Mouse (Mus musculus) frontal cortex, adult 2 months (tissue): ENCODE results near the gene Msrb2. TPM values are rescaled to one million over a fixed set of nuclear protein-coding genes. Genes with fewer than 3 reads are reported as not detected.

ENCODE experiments used
- DNase-seq, 2 experiments: peaks; one replicate each; pipeline ENCODE4 v3.0.0; 2022; ENCODE audit warnings: low spot score in 1 of 2; ENCODE audit errors: extremely low spot score in 1 of 2
- polyA plus RNA-seq: library from polyadenylated mRNA; depleted of rRNA; stranded (reverse); fragments of >200 nt; gene quantifications from 2 replicates; pipeline ENCODE4 v1.2.3, GENCODE M21; 2012; rRNA removed

Msrb2 gene
- 40.2 and 44.4 TPM in 2 replicates for polyA plus RNA-seq

DNA sequence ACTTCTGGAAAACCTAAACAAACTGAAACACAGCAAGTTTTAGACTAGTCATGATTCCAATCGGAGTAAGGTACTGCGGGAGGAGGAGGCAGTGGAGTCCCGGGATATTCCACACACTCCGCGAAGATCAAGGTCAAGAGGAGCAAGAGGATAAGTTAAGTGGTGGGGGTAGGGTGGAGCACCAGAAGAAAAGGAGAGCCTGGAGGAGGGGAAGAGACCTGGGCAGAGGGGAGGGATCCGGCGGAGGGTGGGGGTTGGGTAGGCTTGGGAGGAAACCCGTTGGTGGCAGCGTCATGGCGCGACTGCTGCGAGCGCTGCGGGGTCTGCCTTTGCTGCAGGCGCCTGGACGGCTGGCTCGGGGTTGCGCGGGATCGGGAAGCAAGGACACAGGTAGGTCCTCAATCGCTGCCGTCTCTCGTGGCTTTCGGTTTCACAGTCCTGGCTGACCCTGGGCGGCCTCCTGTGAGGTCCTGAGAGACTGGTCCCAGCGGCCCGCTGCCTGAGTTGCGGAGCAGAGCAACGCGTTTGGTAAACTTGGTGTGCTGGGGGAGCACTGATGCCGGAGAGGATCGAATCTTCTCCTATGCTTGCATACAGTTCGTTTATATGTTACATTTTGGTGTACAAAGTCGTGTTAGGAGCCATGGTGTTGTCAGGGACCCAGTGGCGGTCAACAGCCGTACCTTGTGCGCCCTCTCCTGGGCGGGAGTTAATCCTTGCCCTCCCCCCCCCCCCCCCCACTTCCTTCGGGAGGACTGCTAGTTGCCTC, at the start of gene Msrb2:
Gene Msrb2 (plus strand): TSS at position 51 of the 769 bp plus-strand sequence.
- peak; percentile 24 to 74 for DNase-seq

DNA sequence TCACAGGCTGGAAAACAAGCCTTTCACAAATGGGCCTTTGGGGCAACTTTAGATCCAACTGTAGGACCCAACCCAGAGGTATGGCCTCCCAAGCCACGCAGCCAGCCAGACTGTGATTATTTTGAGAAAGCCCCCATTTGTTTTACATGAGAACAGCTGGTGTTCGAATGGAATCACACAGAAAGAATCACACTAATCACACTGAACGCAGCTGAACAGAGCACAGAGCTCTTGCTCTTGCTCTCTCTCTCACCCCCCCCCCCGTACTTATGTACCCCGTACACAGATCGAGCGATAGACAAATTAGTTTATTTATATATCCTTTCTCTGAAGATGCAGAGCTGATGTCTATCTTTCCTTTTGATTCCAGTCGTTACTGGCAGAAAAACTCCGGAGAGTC, 48.8 kb upstream of the Msrb2 start:
- DNase-seq = no peak

DNA sequence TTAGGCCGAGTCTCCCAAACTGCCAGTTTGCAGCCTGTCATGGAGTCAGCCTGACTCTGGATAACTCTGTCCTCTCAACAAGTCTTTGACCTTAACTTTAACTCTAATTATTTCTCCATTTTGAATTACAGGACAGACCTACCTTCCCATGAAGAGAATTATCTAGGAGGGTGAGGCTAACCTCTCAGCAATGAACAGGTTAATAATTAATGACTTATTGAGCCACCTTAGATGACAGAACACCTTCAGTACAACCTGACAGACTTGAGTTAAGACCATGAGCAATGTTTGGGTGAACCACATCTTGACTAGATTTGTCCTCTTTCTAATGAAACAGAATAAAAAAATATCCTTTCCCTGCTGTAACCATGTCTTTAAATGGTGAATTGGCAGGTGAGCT, 44.9 kb upstream of the Msrb2 start:
- no peak for DNase-seq

DNA sequence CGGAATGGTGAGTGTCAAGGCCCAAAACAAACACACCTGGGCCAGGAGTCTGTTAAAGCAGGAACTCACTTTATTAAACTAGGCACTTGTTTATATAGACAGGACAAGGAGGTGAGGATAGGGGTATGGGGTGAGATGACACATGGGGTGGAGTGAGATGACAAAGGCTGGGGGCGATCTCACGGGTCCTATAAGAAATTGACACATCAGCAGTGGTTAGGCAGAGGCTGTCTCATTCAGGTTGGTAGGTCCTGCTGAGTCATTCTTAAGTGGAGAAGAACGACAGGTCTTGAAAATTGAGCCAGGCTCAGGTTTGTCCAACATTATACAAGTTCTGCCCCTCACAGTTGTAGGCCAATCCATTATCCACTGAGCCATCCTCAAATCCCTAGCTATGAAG, 43.4 kb upstream of the Msrb2 start:
- DNase-seq = no peak

DNA sequence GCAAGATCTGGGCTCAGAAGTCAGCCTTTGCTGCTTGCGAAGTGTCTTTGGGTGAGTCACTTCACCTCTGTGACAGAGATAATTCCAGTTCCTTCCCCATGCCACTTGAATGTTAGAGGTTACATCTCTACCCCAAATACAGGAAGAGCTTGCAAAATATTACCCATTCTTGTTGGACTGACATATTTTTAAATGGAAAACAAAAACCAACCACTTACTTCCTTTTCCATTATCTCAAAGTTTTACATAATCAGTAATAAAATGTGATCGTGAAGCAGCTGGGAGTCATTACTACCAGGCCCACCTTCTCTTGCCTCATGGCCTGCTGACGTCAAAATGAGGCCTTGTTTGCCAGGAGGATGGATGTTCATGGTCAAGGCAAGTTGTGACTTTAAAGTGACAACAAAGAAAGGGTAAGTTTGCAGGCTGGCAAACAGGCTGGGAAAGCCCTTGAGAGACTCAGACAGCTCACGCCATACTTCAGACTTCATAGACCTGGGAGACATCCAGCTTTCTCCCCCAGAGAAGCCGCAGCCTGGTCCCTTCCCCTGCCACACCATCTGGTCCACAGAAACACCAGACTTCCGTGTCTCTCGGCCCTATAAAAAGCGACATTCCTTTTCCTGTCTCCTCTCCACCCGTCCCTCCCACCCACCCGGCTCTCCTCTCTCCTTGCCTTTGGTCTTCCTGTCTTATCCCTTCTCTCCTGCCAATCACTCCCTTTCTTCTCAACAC, 27.2 kb upstream of the Msrb2 start:
- DNase-seq = peak; percentile 55 to 79

DNA sequence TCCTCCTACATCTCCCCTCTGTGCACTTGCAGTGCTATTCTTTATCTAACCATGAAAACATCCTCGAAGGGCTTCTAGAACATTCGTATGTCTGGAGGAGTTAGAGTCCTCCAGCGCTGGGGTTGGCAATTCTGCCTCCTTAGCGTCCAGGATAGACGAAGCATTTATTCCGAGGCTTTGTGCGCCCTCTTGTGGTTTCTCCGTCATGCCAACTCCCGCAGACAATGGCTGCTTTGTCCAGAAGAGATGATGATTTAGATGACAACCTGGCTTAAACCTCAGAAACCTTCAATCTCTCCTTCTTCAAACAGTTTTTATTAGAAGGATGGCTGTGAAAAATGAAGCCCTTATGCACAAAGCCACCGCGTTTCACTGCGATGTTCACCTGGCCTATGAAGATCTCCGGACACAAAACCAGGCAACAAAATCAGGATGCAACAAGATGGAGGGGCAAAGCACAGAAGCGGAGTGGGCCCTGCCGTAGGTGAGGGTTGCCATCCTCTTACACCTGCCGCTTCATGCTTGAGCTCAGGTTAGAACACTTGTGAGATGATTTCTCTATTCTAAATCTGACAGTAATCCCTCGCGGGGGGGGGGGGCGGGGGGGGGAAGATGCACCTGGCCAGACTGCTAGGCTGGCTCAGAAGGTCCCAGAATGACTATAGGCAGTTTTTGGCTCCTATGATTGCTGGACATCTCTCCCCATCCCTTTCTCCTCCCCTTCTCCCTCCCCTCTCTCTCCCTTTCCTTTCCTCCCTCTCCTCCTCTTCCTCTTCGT, 26.4 kb upstream of the Msrb2 start:
- peak; percentile 86 to 97 for DNase-seq

DNA sequence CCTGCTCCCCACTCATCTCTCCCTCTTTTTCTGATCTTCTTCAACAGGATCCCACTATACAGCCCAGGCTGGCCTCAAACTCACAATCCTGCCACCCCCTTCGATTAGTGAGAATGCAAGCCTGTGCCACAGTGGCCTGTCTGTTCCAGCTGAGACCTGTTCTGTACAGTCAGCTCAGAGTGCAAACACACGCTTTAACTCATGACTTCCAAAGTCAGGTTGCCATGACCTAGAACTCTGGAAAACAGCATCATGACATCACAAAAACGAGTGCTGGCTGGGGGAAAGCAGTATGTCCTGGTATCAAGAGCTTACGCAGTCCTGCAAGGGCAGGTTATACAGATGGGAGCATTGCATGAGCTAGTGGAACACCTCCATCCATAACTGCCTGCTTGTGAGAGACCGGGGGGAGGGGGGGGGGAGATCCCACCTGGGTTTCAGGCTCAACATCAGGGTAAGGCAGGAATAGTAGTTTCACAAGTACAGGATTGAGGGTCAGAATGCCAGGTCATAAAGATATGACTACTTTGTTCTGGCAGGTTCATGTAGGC, 25.8 kb upstream of the Msrb2 start:
- no peak for DNase-seq

DNA sequence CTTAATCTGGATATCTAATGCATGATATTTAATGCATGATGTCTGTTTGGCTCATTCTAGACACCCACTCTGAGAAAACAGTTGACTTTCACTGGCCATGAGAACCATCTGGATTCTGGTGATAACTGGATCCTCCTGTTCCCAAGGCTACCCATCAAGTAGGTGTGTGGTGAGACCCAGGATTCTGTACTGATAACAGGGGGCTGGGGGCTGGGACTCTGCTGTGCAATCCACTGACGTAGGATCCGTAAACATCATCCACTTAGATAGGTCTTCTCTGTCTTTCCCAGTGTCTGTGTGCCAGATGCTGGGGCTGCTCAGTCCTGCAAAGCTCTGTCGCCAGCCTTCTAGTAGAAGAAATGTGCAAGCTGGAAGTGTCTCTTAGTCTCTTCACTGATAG, 22.8 kb upstream of the Msrb2 start:
- DNase-seq = no peak

DNA sequence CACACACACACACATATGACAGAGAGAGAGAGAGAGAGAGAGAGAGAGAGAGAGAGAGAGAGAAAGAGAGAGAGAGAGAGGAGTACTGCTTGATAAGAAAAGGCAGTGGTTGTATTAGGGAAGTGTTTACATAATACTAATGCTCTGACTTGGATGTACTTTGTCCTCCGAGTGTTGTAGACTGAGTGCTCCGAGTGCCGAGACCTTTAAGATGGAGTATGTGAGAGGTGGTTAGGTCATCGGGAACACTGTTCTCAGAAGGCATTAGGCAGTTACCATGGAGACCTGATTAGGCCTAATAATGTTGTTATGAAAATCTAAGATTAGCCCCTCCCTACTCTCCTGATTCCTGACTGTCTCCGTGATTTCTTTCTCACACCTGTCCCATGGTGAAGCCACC, 21.1 kb upstream of the Msrb2 start:
- DNase-seq = no peak

DNA sequence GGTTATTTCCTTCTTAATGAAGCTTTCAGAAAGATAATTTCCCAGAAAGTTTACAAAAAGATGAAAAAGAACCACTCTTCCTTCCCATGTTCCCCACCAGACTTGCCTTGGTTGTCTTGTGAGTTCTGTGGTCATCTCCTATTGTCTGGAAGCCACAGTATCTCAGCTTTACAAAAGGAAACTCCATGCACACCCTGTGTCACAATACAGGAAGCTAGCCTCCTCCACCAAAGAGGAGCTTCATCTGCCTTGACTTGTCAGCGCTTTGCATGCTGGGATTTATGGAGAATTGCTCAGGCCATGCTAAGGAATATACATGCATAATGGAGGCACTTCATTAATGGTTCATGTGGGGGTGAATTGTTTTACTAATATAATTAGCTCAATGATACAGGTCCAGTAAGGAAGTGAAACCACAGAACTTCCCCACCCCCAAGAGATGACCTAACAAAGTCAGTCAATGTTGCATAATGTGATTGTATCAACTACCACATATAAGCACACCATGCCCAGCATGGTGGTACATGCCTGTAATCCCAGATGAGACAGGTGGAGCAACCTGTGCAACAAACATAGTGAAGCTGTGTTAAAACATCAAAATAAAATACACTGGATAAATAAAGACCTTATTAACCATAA, 19.5 kb upstream of the Msrb2 start:
- DNase-seq = no peak

DNA sequence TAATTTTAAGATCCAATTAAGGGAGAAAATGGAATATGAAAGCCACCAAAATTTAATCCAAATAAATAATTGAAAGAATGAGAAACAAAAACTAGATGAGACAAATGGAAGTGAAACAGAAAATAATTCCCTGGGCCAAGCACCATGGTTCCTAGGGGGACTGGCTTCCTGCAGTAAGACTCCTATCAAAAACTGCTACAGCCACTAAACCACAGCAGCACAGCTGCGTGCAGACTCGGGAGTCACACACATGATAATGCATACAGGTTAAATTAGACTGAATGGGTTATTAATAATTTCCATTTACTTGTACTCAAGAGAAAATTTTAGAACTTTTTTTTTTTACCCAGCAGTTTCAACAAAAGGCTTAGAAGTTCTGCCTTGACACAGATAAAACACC, 18.1 kb upstream of the Msrb2 start:
- DNase-seq = no peak

DNA sequence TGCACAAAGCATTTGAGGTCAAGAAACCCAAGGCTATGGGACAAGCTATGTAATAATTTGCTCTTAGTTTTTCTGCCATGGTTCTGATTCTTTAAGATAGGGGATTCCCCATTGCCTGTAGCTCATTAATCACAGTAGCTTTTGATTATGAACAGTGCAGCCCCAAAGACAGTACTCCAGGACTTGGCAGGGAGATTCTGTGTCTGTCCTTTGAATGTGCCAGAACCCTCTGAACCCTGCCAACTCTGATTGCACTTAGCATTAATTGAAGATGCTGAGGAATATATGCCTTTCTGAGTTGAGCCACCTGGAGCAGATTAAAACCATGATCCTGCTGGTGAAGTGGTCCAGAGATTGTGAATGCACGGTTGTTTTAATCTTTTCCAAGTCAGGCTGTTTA, 8.4 kb upstream of the Msrb2 start:
- DNase-seq = no peak

DNA sequence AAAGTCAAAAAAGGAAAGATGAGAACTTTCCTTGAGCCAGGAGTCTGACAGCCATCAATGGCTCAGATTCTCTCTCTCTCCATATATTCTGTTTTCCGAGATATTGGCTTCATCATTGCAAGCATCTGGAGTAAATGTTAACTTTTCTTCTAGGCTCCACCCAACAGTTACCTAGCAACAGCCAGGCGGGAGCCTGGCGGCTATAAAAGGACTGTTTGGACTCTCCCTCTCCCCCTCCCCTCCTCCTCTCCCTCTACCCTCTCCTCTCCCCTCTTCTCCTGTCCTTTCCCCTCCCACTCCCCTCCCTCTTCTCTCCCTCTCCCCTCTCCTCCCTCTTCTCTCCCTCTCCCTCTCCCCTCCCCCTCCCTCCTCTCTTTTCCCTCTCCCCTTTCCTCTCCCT, 4.8 kb upstream of the Msrb2 start:
- DNase-seq = no peak

DNA sequence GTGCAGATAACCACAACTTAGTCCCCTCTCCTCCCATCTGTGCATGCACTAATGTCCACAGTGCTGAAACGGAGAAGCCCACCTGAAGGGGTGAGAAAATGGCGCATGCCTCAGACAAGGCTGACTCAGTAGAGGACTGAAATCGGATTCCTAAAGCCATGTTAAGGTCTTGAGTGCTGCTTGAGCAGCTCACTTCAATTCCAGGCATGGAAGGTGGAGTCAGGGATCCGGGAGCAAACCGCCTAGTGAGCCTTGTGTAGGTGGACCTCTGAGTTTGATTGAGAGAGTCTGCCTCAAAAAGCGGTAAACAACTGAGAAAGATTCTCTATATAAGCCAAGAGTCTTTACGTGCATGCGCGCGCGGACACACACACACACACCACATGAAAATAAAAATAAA, 4.1 kb upstream of the Msrb2 start:
- DNase-seq = no peak

DNA sequence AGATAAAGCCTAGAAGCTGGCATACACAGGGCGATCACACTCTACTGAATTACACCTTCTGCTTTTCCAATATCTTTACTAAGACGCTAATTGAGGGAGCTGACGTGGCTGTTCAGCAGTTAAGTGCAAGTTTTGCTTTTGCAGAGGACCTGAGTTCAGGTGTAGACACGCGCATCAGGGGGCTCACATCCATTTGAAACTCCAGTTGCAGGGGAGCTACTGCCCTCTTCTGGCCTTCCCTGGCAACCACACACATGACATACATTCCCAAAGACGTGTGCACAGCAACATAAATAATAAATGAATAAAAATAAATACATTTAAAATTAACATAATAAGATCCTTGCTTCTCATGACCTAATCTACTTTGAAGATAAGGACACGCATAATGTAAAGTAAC, 2.5 kb downstream of the Msrb2 start:
- no peak for DNase-seq

DNA sequence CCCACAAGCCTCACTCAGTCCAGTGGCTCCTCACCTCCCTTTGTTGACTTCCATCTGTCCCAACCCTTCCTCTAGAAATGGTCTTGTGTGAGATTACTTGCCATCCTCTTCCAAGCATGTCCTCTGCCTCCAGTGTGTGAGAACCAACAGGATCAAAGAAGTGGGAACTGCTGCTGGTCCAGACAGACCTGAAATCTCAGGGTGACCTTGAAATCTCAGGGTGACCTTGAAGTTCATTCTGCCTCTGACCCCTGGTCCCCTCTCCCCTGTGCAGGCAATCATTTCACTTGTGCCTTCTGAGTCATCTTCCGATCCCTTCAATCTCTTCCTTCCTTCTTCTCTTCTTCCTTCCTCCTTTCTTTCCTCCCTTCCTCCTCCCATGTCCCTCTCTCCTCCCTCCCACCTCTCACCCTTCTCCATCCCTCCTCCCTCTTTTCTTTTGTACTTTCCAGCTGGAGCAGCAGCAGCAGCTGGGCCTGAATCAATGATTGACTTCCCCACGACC, 9.3 kb downstream of the Msrb2 start:
- DNase-seq = no peak

DNA sequence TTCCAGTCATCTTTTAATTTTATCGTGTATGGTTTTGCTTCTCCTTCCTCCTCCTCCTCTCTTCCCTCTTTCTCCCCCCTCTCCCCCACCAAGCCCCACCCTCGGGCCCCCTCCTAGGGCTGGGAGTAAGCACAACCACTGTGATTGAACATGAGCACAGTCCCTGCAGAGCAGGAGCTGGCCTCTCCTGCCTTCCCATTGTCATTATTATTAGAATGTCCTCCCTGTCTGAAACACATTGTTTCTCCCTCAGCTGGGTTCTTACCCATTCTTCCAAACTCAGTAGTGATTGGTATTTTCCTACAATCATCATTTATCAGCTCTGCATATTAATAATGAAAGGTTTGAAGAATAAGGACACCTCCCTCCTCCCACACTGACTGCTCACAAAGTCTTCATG, 9.7 kb downstream of the Msrb2 start:
- no peak for DNase-seq

DNA sequence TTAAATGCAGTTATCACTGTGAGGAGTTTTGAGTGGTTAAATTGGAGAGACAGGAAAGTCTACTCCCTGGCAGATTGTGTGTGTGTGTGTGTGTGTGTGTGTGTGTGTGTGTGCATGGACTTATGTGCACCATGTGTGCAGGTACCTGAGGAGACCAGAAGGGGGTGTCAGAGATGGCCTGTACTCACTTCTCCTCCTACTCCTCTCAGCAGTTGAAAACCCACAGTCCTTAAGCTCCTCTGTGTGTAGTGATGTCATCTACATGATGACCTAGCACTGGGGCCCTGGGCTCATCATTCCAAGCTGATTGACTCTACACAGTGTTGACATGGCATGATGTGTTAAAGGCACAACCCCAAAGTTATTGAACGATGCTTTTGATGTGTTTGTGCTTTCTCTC, 11.0 kb downstream of the Msrb2 start:
- DNase-seq = no peak

DNA sequence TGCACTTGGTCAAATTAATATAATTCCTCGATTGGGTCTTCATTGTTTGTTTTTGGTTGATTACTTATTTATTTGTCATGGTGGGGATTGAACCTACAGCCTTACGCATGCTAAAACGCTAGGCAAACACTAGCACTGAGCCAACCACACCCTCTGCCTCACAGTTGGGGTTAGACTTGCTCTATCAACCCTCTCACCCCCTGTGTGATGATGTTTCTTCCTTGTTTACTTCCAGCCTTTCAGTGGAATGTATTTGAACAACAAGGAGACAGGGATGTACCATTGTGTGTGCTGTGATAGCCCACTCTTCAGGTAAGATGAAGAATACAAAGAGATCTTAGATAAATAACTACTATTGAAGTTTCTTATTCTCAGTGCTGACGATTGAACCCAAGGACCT, 11.8 kb downstream of the Msrb2 start:
- no peak for DNase-seq

DNA sequence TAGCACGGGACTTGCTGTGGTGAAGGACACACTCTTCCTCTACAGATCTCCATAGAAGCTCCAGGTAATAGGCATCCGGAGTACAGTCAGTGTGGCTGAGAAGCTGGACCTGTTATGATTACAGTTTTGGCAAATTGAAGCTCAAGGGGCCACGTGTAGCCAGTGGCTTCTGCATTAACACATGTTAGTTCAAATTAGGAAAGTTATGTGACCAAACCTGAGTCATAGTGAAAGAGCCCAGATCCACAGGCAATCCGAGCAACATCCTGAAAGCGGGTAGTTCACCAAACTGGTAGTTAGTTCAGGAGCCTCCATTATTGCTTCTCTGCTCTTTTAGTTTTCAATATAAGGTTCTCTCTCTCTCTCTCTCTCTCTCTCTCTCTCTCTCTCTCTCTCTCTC, 14.5 kb downstream of the Msrb2 start:
- DNase-seq = no peak
